Mouse (Mus musculus) kidney, adult 2 months (tissue): ENCODE measurements around the gene Ccdc167.

ENCODE experiments used
- CTCF ChIP-seq: fragments of 200-500 bp; conservative IDR thresholded peaks from 2 replicates; pipeline ENCODE4 v1.5.1; 2011; ENCODE audit warnings: low read depth, mild to moderate bottlenecking, control low read depth, low read length, moderate library complexity, mixed read lengths; ENCODE audit not compliant: insufficient read depth, insufficient read length
- POLR2A ChIP-seq: fragments of 200-500 bp; IDR thresholded peaks from one replicate; pipeline ENCODE4 v1.6.1; 2011; ENCODE audit warnings: low read depth, low read length, control low read depth

- no peak for TF ChIP-seq POLR2A
- no peak for TF ChIP-seq CTCF
Observed at GRCm38 (mm10) chr17:29731266-29731952, 14.6 kb upstream of the Ccdc167 start.
